Mouse (Mus musculus) cortical plate, adult 2 months (tissue): ENCODE measurements at regions not wholly inside any gene's neighbourhood (a gene's known extent, or its start where the extent isn't known, plus 50 kb on each side); places are given as distances from the start of the nearest gene placed in this dataset.

Experiments
- CTCF ChIP-seq: fragments of 200-500 bp; IDR thresholded peaks from 2 replicates; pipeline ENCODE4 v1.5.1; 2011; ENCODE audit warnings: mild to moderate bottlenecking, control low read depth, low read length; ENCODE audit not compliant: insufficient read depth; ENCODE audit errors: extremely low read depth
- POLR2A ChIP-seq: fragments of 200-500 bp; IDR thresholded peaks from 2 replicates; pipeline ENCODE4 v1.6.1; 2011; ENCODE audit warnings: mild to moderate bottlenecking, low read length, control low read depth; ENCODE audit not compliant: insufficient read depth; ENCODE audit errors: extremely low read depth

GRCm38 (mm10) chr7:78103536-78104279 is 634.1 kb downstream of the Ntrk3 start:
- TF ChIP-seq CTCF (no peak), POLR2A (no peak)
